Mouse (Mus musculus): ENCODE results near the gene Smim5. TPM values are rescaled to one million over a fixed set of nuclear protein-coding genes. Genes with fewer than 3 reads are reported as not detected.
"Not testable (repeated sequence)": the region's sequence is repeated elsewhere in the genome, so short reads cannot be mapped to it uniquely, and the experiment has no call there.

Smim5 gene
- 2.1 and 3.2 TPM in 2 replicates for polyA plus RNA-seq (2012)

DNA sequence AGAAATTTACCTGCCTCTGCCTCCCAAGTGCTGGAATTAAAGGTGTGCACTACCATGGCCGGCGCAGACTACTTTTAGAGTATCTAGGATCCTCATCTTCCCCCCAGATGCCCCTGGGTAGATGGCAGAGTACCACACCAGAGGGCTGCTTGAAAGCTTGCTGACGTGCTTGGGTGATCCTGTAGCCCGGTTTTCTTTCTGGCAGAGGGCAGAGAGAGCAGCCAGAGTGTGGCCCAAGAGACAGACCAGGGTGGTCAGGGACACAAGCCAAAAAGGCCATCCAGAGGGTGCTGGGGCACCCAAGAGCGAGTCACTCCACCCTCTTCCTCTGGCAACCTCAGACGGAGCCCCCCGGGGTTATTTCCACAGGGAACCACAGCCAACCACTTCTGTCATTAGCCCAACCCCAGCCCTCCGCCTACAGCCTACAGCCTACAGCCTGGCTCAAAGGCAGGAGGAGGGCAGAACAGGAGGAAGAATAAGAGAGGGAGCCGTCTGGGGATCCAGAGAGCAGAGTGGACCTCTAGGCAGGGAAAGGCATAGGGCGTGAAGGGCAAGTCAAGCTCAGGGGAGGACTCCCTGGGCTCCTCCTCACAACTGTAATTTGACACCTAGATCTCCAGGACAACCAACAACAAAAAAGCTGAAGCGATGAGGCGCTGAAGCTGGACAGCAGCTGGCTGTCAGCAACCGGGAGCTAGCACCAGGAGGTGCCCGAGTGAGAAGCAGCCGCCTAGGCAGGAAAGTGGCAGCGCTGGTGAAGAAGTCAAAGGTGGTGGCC is at the start of gene Smim5:
Gene Smim5 (plus strand): TSS at position 481 of the 781 bp plus-strand sequence.
- Histone ChIP-seq H3K36me3 (ENCODE audit: control insufficient read depth) (peaks cover 76% of the 10 kb centered on the region), H3K27me3 (ENCODE audit: control insufficient read depth) (no peaks in the 10 kb centered on the region), H3K9me3 (ENCODE audit: control insufficient read depth, low read length) (no peaks in the 10 kb centered on the region), H3K4me3 (replicated peaks) (peak within 1 kb of the TSS; percentile 75), H3K4me1 (ENCODE audit: control insufficient read depth) (peaks cover 69% of the 10 kb centered on the region)
- TF ChIP-seq TAL1 (IDR thresholded peaks at IDR 0.05; ENCODE audit: low read length): no peak
- no peak for TF ChIP-seq GATA1 (IDR thresholded peaks at IDR 0.05; ENCODE audit: low read length)

GRCm38 (mm10) chr11:115854674-115855073 is 45.1 kb upstream of the Smim5 start:
- Histone ChIP-seq H3K27me3 (ENCODE audit: control insufficient read depth) (peaks cover 31% of the 10 kb centered on the region), H3K4me3 (replicated peaks) (no peak overlapping the region), H3K36me3 (ENCODE audit: control insufficient read depth) (peaks cover 50% of the 10 kb centered on the region), H3K9me3 (ENCODE audit: control insufficient read depth, low read length) (peaks cover 20% of the 10 kb centered on the region), H3K4me1 (ENCODE audit: control insufficient read depth) (peaks cover 10% of the 10 kb centered on the region)
- TF ChIP-seq GATA1 (IDR thresholded peaks at IDR 0.05; ENCODE audit: low read length): no peak
- no peak for TF ChIP-seq TAL1 (IDR thresholded peaks at IDR 0.05; ENCODE audit: low read length)

DNA sequence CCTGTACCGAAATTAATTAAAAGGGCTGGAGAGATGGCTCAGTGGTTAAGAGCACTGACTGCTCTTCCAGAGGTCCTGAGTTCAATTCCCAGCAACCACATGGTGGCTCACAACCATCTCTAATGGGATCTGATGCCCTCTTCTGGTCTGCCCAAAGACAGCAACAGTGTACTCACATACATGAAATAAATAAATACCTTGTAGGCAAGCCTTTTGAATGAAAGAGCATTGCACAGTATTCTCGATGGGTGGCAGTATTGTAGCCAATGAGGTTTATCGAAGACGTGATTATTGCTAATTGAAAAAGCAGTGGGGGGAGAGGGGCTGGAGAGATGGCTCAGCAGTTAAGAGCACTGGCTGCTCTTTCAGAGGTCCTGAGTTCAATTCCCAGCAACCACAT is 42.6 kb upstream of the Smim5 start:
- Histone ChIP-seq H3K9me3 (ENCODE audit: control insufficient read depth, low read length) (peaks cover 12% of the 10 kb centered on the region; the same call in 1 of the 2 replicates), H3K36me3 (ENCODE audit: control insufficient read depth) (peaks cover 28% of the 10 kb centered on the region), H3K4me1 (ENCODE audit: control insufficient read depth) (peaks cover 14% of the 10 kb centered on the region), H3K27me3 (ENCODE audit: control insufficient read depth) (peaks cover 56% of the 10 kb centered on the region)
- H3K4me3 ChIP-seq (replicated peaks): not testable (repeated sequence)

DNA sequence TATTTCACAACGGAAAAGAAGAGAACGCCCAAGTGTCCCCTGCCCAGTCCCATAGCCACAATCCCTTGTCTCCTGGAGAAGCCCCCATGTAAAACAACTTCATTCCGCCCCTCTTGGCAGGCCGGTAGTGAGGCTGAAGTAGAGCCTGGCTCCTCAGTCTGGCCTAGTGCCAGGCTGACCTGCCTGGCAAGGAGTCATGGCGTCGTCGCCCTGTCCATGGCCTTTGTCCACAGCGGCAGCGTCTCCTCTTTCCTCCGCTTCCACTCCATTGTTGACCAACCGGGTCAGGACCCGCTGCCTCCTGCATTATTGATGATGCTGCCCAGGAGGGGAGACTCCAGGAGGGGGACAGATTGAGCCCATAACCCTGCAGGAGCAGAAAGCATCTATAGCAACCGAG is 41.8 kb upstream of the Smim5 start:
- H3K9me3 ChIP-seq (ENCODE audit: control insufficient read depth, low read length): peaks cover 12% of the 10 kb centered on the region; the same call in 1 of the 2 replicates
- peaks cover 63% of the 10 kb centered on the region for H3K27me3 ChIP-seq (ENCODE audit: control insufficient read depth)
- peaks cover 23% of the 10 kb centered on the region for H3K36me3 ChIP-seq (ENCODE audit: control insufficient read depth)
- peaks cover 14% of the 10 kb centered on the region for H3K4me1 ChIP-seq (ENCODE audit: control insufficient read depth)
- no peak overlapping the region for H3K4me3 ChIP-seq (replicated peaks)
- no peak for TF ChIP-seq GATA1 (IDR thresholded peaks at IDR 0.05; ENCODE audit: low read length)
- no peak for TF ChIP-seq TAL1 (IDR thresholded peaks at IDR 0.05; ENCODE audit: low read length)

- peaks cover 14% of the 10 kb centered on the region for H3K4me1 ChIP-seq (ENCODE audit: control insufficient read depth)
- H3K36me3 ChIP-seq (ENCODE audit: control insufficient read depth): peaks cover 18% of the 10 kb centered on the region
- H3K4me3 ChIP-seq (replicated peaks): peak within 1 kb of the TSS; percentile 3
- H3K27me3 ChIP-seq (ENCODE audit: control insufficient read depth): peaks cover 68% of the 10 kb centered on the region
- TF ChIP-seq TAL1 (IDR thresholded peaks at IDR 0.05; ENCODE audit: low read length) (no peak), GATA1 (IDR thresholded peaks at IDR 0.05; ENCODE audit: low read length) (no peak)
- H3K9me3 ChIP-seq (ENCODE audit: control insufficient read depth, low read length): peaks cover 12% of the 10 kb centered on the region; the same call in 1 of the 2 replicates
These were observed 41.4 kb upstream of the Smim5 start, which contains the start of gene Myo15b for GRCm38 (mm10) chr11:115858354-115858753. TSS of gene Myo15b (plus strand) at chr11:115858406.

GRCm38 (mm10) chr11:115859143-115859945 is 40.4 kb upstream of the Smim5 start:
- Histone ChIP-seq H3K4me3 (replicated peaks) (peak overlapping the region; percentile 3), H3K4me1 (ENCODE audit: control insufficient read depth) (peaks cover 14% of the 10 kb centered on the region), H3K27me3 (ENCODE audit: control insufficient read depth) (peaks cover 68% of the 10 kb centered on the region), H3K9me3 (ENCODE audit: control insufficient read depth, low read length) (peaks cover 12% of the 10 kb centered on the region; the same call in 1 of the 2 replicates), H3K36me3 (ENCODE audit: control insufficient read depth) (peaks cover 9% of the 10 kb centered on the region)
- TF ChIP-seq TAL1 (IDR thresholded peaks at IDR 0.05; ENCODE audit: low read length) (no peak), GATA1 (IDR thresholded peaks at IDR 0.05; ENCODE audit: low read length) (no peak)

DNA sequence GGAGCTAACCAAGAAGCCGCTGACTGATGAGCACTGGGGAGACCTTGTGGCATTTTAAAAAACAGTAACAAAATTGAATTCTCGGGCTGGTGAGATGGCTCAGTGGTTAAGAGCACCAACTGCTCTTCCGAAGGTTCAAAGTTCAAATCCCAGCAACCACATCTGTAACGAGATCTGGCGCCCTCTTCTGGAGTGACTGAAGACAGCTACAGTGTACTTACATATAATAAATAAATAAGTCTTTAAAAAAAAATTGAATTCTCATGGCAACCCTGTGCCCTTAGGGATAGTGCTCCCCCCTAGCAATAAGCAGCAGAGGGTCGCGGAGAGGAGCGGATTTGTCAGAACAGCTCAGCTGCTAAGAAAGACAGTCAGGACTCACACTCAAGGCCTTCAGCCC is 35.9 kb upstream of the Smim5 start:
- Histone ChIP-seq H3K4me1 (ENCODE audit: control insufficient read depth) (peaks cover 12% of the 10 kb centered on the region), H3K36me3 (ENCODE audit: control insufficient read depth) (no peaks in the 10 kb centered on the region), H3K9me3 (ENCODE audit: control insufficient read depth, low read length) (peaks cover 4% of the 10 kb centered on the region; the same call in 1 of the 2 replicates), H3K4me3 (replicated peaks) (no peak overlapping the region), H3K27me3 (ENCODE audit: control insufficient read depth) (peaks cover 51% of the 10 kb centered on the region)
- TF ChIP-seq GATA1 (IDR thresholded peaks at IDR 0.05; ENCODE audit: low read length) (no peak), TAL1 (IDR thresholded peaks at IDR 0.05; ENCODE audit: low read length) (no peak)

DNA sequence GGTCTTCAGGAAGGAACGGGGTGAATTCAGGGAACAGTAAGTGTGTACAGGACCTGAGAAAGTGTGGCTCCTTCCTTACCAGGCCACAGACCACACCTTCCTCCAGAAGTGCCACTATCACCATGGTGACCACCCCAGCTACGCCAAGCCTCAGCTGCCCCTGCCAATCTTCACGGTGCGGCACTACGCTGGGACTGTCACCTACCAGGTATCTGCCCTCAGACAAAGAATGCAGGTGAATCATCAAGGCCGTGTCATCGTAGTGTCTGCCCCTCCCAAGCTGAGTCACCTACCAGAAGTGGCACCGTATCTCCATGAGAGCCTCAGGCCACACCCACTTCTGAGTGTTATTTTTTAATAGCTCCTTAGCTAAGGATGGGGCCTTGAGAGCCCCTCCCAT is 30.4 kb upstream of the Smim5 start:
- Histone ChIP-seq H3K9me3 (ENCODE audit: control insufficient read depth, low read length) (no peaks in the 10 kb centered on the region), H3K4me3 (replicated peaks) (no peak overlapping the region), H3K27me3 (ENCODE audit: control insufficient read depth) (peaks cover 7% of the 10 kb centered on the region; the same call in 1 of the 2 replicates), H3K4me1 (ENCODE audit: control insufficient read depth) (peaks cover 26% of the 10 kb centered on the region), H3K36me3 (ENCODE audit: control insufficient read depth) (no peaks in the 10 kb centered on the region)
- TF ChIP-seq TAL1 (IDR thresholded peaks at IDR 0.05; ENCODE audit: low read length) (no peak), GATA1 (IDR thresholded peaks at IDR 0.05; ENCODE audit: low read length) (no peak)

- Histone ChIP-seq H3K27me3 (ENCODE audit: control insufficient read depth) (peaks cover 5% of the 10 kb centered on the region; the same call in 1 of the 2 replicates), H3K9me3 (ENCODE audit: control insufficient read depth, low read length) (no peaks in the 10 kb centered on the region), H3K4me3 (replicated peaks) (no peak overlapping the region), H3K36me3 (ENCODE audit: control insufficient read depth) (no peaks in the 10 kb centered on the region), H3K4me1 (ENCODE audit: control insufficient read depth) (peaks cover 28% of the 10 kb centered on the region)
- TF ChIP-seq GATA1 (IDR thresholded peaks at IDR 0.05; ENCODE audit: low read length) (no peak), TAL1 (IDR thresholded peaks at IDR 0.05; ENCODE audit: low read length) (no peak)
These were observed 27.3 kb upstream of the Smim5 start for GRCm38 (mm10) chr11:115872437-115872836.
